Mouse (Mus musculus) ES-E14 (cell line): Measurements from ENCODE around the gene Msrb3.

ENCODE experiments used
- CHD2 ChIP-seq: IDR thresholded peaks from 2 replicates; pipeline ENCODE4 v1.6.1; 2014; ENCODE audit warnings: mild to moderate bottlenecking, low read depth, low read length, inconsistent platforms
- HCFC1 ChIP-seq: IDR thresholded peaks from 2 replicates; pipeline ENCODE4 v1.6.1; 2012; ENCODE audit warnings: low read length, inconsistent platforms, borderline replicate concordance; ENCODE audit not compliant: insufficient read depth
- MAFK ChIP-seq: IDR thresholded peaks from 2 replicates; pipeline ENCODE4 v1.6.1; 2014; ENCODE audit warnings: mild to moderate bottlenecking, low read depth, low read length, inconsistent platforms; ENCODE audit not compliant: insufficient read depth
- ZNF384 ChIP-seq: IDR thresholded peaks from 2 replicates; pipeline ENCODE4 v1.6.1; 2012; ENCODE audit warnings: low read depth, low read length, inconsistent platforms

- TF ChIP-seq CHD2: no peak
- no peak for TF ChIP-seq ZNF384
- TF ChIP-seq MAFK: no peak
- TF ChIP-seq HCFC1: no peak
Observed at GRCm38 (mm10) chr10:120913796-120914195, 14.9 kb upstream of the Msrb3 start.
